Mouse (Mus musculus) central nervous system, embryonic 18 days (tissue): Measurements from ENCODE around the gene Kcnn1. TPM values are rescaled to one million over a fixed set of nuclear protein-coding genes. Genes with fewer than 3 reads are reported as not detected.

Source experiments
- polyA plus RNA-seq: library from polyadenylated mRNA; depleted of rRNA; stranded (reverse); fragments of >200 nt; gene quantifications from 2 replicates; pipeline ENCODE4 v1.2.3, GENCODE M21; 2012; rRNA removed

Gene Kcnn1
- 23.8 and 25.4 TPM in 2 replicates for polyA plus RNA-seq

DNA sequence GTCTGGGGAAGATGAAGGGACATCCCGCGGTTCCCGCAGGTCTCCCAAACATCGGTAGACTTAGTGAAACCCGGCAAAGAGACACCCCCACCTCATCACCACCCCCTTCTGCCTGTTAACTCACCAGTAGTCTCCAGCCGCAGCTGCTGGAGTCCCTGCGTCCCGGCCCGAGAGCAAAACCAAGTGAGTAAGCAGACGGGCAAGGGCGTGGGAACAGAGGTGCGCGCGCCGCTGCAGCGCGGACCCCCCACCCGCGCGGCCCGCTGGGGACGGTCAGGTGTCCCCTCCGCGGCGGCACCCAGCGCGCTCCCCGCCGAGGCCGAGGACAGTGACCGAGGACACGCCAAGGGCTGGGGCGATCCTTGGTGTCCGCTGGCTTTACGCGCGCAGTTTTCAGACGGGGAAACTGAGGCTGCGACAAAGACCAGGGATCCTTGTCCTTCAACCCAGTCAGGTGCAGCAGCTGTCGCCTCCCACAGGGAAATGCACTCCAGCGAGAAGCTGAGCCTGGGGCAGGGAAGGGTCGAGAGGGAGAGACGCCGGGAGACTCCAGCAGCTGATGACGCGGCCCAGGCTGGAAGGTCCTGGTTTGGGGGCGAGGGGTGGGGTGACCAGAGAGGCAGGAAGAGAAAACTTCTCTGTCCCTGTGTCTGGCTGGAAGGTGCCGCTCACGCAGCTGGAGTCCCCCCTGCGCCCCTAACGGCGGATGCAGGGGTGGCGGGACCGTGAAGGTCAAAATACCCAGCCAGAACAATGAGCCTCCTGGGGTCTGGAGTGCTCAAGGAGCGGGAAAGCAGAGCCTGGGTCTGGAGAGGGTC is at the start of gene Kcnn1:
Kcnn1 (minus strand) TSS at position 435 of the 818 bp plus-strand sequence.

DNA sequence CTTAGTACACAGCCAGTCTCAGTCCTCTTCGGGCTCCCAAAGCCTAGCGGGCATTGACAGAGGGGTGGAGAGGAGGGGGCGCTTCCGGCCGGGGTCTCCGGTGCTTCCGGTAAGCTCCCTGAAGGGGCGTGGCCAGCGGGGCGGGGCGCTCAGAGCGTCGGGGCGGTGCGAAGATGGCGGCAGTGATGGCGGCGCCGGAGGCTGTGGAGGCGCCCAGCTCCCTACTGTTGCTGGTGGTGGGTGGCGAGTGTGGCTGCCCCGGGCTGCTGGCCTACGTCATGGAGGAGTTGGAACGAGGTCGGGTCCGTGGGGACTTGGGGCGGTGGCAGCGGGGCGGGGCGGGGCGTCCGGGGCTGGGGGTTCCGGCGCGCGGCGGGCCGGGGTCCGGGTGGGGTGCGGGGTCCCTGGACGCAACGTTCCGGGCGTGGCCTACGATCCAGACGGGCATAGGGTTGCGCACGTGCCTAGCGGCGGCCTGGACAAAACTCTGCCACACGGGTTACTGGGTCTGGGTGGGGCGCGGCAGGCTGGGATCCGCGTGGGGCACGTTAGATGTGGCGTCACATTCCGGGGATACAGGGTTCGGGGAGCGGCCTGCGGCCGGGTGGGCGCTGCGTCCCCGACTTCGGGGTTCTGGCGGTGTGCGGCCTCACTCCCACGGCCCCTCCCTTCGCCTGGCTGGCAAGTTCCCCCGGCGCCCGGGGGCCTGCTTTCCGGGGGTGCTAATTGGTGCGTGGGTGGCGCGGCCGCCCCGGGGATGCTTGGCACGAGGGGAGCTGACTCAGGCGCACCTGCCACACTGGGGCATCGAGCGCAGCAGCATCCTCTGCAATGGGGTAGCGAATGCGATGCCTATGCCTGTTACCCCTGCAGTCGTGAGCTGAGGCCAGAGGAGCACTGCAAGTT is 43.0 kb upstream of the Kcnn1 start, which contains the start of gene Map1s:
Map1s (plus strand) TSS at position 102 of the 906 bp plus-strand sequence.

DNA sequence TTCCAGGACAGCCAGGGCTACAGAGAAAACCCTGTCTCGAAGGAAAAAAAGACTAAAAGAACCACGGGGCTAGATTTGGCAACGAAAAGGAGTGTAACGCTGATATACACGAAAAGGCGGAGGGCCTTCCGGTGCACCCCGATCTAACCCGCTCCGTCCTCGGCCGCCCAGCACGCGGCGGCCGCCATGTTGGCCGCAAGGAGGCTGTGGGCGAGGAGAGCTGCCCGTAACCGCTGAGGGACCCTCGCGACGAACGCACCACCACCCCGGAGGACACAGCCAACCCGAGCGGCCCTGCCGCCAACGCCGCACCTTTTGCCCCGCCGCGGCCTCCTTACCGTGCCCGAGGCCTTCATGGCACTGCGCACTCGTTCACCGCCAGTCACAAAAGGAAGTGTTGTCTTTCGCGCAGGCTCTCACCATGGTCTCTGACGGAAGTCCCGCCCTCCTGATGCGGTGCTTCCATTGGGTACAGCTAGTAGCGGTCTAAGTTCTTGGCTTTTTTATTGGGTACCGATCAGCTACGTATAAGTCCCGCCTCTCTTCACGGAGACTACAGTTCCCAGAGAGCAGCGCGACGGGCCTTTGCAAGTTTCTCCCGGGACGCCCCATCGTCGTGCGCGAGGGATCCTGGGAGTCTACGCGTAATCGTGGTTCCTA is 34.1 kb upstream of the Kcnn1 start, which contains the start of gene Rpl18a:
Rpl18a (minus strand) TSS at position 392 of the 660 bp plus-strand sequence.

DNA sequence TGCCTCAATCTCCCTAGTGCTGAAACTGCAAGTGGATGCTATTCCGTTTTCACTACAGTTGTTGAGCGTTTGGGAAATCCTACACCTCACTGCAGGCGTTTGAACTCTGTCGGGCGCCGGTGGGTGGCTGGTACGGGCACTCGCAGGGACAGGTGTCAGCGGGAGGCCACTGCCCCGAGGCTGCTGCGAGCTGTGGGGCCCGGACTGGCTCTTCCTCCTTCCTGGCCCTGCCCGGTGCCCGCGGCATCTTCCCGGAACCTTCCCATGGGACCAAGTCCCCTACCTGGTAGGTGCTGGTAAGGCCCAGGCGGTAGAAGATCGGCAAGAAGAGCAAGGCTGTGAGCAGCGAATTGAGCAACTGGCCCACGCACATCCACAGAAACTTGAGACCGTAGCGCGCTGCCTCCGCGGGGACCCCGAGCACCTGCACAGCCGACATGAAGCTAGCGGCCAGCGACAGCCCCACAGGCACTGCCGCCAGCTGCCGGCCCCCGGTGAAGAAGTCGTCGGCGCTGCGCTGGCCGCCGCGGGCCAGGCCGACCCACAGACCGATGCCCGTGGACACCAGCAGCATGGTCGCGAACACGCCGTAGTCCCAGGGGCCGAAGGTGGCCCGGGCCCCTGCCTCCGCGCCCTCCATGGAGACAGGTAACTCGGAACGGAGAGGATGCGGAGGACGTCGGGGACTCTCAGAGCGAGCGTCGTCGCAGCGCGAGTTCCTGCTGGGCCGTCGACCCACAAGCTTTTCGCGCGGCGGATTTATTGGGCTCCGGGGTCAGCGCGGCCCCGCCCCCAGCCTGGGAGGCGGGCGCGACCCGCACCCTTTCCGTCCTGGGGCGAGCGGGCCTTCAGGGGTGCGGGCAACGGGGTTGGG is 29.2 kb upstream of the Kcnn1 start, which contains the start of gene Slc5a5:
Slc5a5 (minus strand) TSS at position 736 of the 874 bp plus-strand sequence.

DNA sequence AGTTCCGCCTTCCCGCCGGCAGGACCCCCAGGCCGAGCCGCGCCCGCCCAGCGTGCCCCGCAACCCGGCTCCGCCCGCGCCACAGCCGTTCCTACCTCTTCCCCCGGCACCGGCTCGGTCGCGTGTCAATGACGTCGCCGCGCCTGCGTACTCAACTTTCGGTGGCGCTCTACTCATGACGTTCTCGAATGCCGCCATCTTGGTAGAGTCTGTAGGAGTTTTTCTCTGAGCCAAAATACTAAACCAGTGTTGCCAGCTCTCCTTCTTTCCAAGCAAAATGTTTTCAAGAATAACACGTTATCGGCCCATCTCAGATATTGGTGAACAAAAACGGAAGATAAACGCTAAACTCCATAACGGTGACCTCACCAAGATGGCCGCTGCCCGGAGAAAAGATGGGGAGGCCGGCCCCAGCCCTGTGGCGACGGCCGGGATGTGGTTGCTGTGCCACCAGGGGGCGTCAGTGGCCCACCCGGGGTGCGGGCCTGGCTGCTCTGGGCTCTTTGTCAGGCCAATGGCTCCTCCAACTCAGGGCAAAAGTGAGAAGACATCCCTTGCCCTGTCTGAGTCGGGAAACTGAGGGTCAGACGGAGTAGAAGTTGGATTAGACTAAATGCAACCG is 10.4 kb upstream of the Kcnn1 start, which contains the start of gene Ccdc124:
Ccdc124 (minus strand) TSS at position 572 of the 622 bp plus-strand sequence.

DNA sequence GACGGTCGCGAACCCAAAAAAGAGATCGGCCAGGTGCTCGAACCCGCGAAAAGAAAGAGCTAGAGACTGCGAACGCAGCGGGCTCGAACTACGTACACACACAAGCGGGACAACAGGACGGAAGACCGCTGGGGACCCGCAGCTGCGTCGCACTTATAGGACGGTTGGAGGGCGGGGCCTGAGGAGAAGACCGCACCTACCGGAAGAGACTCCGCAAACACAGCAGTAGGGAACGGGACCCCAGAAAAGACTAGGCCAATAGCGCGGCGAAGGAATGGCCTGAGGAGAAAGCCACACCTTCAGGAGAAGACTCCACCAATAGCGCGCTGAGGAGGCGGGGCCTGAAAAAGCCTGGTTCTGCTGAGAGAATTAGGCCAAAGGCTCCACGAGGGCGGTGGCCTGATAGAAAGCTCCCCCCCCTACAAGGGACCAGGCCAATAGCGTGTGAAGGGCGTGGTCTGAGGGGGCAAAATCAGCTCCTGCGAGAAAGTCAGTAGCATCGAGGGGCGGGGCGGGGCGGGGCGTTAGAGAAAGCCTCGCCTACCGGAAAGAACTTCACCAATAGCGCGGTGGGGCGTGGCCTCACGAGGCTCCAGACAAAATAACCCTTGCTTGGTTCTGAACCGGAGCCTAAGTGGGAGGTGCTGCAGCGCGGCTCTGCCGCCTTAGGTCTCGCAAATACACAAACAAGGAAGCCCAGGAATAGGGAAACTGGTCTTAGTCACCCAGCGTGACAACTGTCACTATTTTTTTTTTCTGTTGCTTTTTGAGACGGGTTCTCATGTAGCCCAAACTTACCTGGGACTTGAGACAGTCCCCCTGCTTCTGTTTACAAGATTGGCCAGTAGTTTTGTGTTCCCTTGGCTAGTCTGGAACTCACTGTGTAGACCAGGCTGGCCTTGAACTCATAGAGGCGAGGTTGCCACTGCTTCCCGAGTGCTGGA is 23.4 kb downstream of the Kcnn1 start, which contains the start of gene Arrdc2:
Arrdc2 (minus strand) TSS at position 313 of the 944 bp plus-strand sequence.

DNA sequence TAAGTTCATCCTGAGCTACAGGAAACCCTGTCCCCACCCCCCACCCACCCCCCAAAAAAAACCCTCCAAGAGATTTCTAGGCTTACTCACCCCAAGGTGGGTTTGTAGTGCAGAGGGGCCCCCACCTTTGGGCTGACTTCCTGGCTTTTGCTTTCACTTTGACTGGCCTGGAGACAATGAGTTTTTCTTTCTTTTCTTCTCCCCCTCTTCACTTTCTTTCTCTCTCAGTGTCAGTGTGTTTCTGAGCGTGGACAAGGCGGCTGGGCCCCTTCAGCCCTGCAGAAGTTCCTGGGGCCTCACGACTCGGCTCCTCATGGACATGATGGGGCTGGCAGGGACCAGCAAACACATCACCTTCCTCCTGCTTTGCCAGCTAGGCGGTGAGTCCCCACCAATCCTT is 54.8 kb downstream of the Kcnn1 start, which contains the start of gene Il12rb1:
Il12rb1 (plus strand) TSS at position 211 of the 400 bp plus-strand sequence.

DNA sequence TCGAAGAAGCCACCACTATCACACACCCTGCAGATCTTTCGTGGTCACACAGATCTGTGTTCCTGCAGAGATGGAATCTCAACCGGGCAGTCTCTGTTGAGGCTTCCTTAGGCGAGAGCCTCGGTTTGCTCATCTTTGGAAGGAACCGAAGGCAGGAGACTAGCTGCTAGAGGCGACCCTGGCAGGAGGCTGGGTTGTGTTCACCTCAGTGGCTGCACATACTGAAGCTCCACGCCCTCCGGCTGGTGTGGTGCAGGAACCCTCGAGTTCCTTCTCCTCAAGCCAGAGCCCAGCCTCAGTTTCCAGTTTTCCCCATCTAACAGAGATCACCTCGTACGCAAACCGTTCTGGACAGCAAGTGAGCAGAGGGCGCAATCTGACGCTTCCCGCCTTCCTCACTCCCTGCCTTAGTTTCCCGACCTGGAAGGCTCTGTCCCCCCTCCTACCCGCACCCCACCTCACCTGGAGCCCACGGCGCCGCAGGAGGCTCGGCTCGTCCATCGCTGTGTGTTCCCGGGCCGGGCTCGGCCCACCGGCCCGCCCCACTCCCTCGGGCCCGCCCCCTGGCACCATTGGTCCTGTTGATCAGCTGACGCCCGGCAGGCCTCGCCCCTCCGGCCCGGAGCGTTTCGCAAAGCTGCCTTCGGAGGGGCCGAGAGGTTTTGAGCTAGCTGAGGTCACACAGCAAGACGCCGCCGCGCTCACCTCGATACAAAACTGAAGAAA is 58.4 kb downstream of the Kcnn1 start, which contains the start of gene Mast3:
Mast3 (minus strand) TSS at position 574 of the 726 bp plus-strand sequence.

Other genes starting within 250 kb of the Kcnn1 start
- 0.78 and 0.87 TPM in 2 replicates for gene Lrrc25, start 247.1 kb downstream of the Kcnn1 start, polyA plus RNA-seq
- 0.16 and 0.32 TPM in 2 replicates for gene Gdf15, start 230.8 kb downstream of the Kcnn1 start, polyA plus RNA-seq
- gene Pgpep1, start 202.9 kb downstream of the Kcnn1 start, polyA plus RNA-seq: 45.7 and 46.8 TPM in 2 replicates
- gene Lsm4, start 190.0 kb downstream of the Kcnn1 start, polyA plus RNA-seq: 153 and 155 TPM in 2 replicates
- gene Jund, start 164.3 kb downstream of the Kcnn1 start, polyA plus RNA-seq: 201 and 210 TPM in 2 replicates
- gene Iqcn, start 159.8 kb downstream of the Kcnn1 start, polyA plus RNA-seq: 0.12 and 0.14 TPM in 2 replicates
- gene Gm3336, start 144.7 kb downstream of the Kcnn1 start, polyA plus RNA-seq: not detected in 2 replicates
- 1.1 and 1.2 TPM in 2 replicates for gene Pde4c, start 139.5 kb downstream of the Kcnn1 start, polyA plus RNA-seq
- gene Rab3a, start 108.6 kb downstream of the Kcnn1 start, polyA plus RNA-seq: 582 and 635 TPM in 2 replicates
- 27.0 and 27.4 TPM in 2 replicates for gene Mpv17l2, start 102.3 kb downstream of the Kcnn1 start, polyA plus RNA-seq
- gene Pik3r2, start 86.5 kb downstream of the Kcnn1 start, polyA plus RNA-seq: 138 and 151 TPM in 2 replicates
- gene Mast3, start 58.2 kb downstream of the Kcnn1 start, polyA plus RNA-seq: 44.0 and 53.5 TPM in 2 replicates
- gene Il12rb1, start 54.8 kb downstream of the Kcnn1 start, polyA plus RNA-seq: 0.06 and 0.09 TPM in 2 replicates
- gene Arrdc2, start 23.5 kb downstream of the Kcnn1 start, polyA plus RNA-seq: 26.8 and 30.5 TPM in 2 replicates
- gene Ccdc124, start 10.7 kb upstream of the Kcnn1 start, polyA plus RNA-seq: 125 and 128 TPM in 2 replicates
- 2.3 and 2.4 TPM in 2 replicates for gene Slc5a5, start 29.5 kb upstream of the Kcnn1 start, polyA plus RNA-seq
- gene Rpl18a, start 34.2 kb upstream of the Kcnn1 start, polyA plus RNA-seq: 2,864 and 3,038 TPM in 2 replicates
- gene Map1s, start 42.7 kb upstream of the Kcnn1 start, polyA plus RNA-seq: 52.1 and 61.4 TPM in 2 replicates